Mouse (Mus musculus) intestine, embryonic 16.5 days (tissue): ENCODE measurements around the gene Homez. TPM values are rescaled to one million over a fixed set of nuclear protein-coding genes. Genes with fewer than 3 reads are reported as not detected.

Experiments used
- ATAC-seq: fragments of 200-750 bp; cut with Nextera tagmentation; 2 replicates; pipeline ENCODE4 v1.8.0; 2017; ENCODE audit warnings: moderate TSS enrichment, moderate library complexity
- H3K27ac ChIP-seq: fragments of 300-500 bp; sonication (generic); 2 replicates; pipeline ENCODE4 v1.5.1; 2014; ENCODE audit warnings: mild to moderate bottlenecking, low read length
- H3K27me3 ChIP-seq: fragments of 300-500 bp; sonication (generic); replicated peaks from 2 replicates; pipeline ENCODE4 v1.6.1; 2014; ENCODE audit warnings: low read length, control low read depth, mixed read lengths; ENCODE audit not compliant: control insufficient read depth, insufficient read depth
- H3K36me3 ChIP-seq: fragments of 300-500 bp; sonication (generic); 2 replicates; pipeline ENCODE4 v1.6.1; 2014; ENCODE audit warnings: low read length, control low read depth; ENCODE audit not compliant: control insufficient read depth, insufficient read depth
- H3K4me1 ChIP-seq: fragments of 300-500 bp; sonication (generic); 2 replicates; pipeline ENCODE4 v1.6.1; 2014; ENCODE audit warnings: low read length, control low read depth, mixed read lengths; ENCODE audit not compliant: control insufficient read depth, insufficient read depth
- H3K4me2 ChIP-seq: fragments of 300-500 bp; sonication (generic); 2 replicates; pipeline ENCODE4 v1.6.1; 2014; ENCODE audit warnings: low read depth, low read length, control low read depth
- H3K4me3 ChIP-seq: fragments of 300-500 bp; sonication (generic); 2 replicates; pipeline ENCODE4 v1.5.1; 2014; ENCODE audit warnings: mild to moderate bottlenecking, low read length
- H3K9ac ChIP-seq: fragments of 300-500 bp; sonication (generic); 2 replicates; pipeline ENCODE4 v1.6.1; 2014; ENCODE audit warnings: low read depth, low read length
- H3K9me3 ChIP-seq: fragments of 300-500 bp; sonication (generic); 2 replicates; pipeline ENCODE4 v1.6.1; 2016; ENCODE audit warnings: low read length, control low read depth; ENCODE audit not compliant: control insufficient read depth
- WGBS: fragments of 180-500 bp; shearing (Covaris S2); extraction: QIAGEN DNeasy Blood & Tissue Kit; methylation state at CpG from one replicate; pipeline ENCODE4 v1.1.7; 2014; 5-methylcytosine and 5-hydroxymethylcytosine counted together
- polyA plus RNA-seq: library from polyadenylated mRNA; unstranded; fragments of >200 nt; fragmentation: Nextera tagmentation; extraction: Ambion mirVana; gene quantifications from 2 replicates; pipeline ENCODE4 v1.2.1, GENCODE M21; 2015

The Homez gene
- polyA plus RNA-seq, 1 experiment from 2014 or later, result 10.2 TPM

DNA sequence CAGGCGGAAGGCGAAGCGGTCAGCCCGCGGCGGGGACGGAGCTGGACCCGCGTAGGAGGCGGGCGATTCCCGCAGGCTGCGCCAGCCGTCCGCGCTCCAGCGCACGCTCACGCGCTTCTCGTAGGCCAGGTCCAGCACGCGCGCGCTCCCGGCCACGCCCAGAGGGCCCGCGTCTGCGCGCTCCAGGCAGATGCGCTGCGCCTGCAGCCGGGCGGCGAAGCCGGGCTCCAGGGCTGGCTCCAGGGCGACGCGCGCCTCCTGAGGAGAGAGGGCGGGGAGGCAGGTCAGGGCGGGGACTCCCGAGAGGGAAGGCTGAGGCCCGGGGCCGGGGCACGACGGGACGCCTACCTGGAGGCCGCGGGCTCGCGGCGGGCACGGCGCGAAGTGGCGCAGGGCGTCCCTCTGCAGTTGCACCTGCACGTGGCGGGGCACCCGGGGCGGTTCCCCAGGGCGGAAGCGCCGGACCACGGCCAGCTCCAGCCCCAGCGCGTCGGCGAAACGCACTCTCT, 5.8 kb upstream of the Homez start:
- under 1% methylated on average over 64 of the region's 72 CpGs for WGBS
- H3K9ac ChIP-seq, result peak overlapping the region; percentile 81
- peak overlapping the region; percentile 82 for H3K4me3 ChIP-seq
- no peaks in the 10 kb centered on the region for H3K36me3 ChIP-seq
- no peaks in the 10 kb centered on the region for H3K27me3 ChIP-seq
- peaks cover 12% of the 10 kb centered on the region for H3K4me1 ChIP-seq
- H3K9me3 ChIP-seq, result no peaks in the 10 kb centered on the region
- peak; percentile 94 for ATAC-seq
- H3K4me2 ChIP-seq, result peak overlapping the region; percentile 94
- peak overlapping the region; percentile 88 for H3K27ac ChIP-seq

- Histone ChIP-seq H3K4me3 (peak overlapping the region; percentile 82), H3K27me3 (no peaks in the 10 kb centered on the region), H3K9ac (peak overlapping the region; percentile 81), H3K27ac (peak overlapping the region; percentile 88), H3K9me3 (no peaks in the 10 kb centered on the region), H3K4me1 (peaks cover 12% of the 10 kb centered on the region), H3K4me2 (peak overlapping the region; percentile 94), H3K36me3 (no peaks in the 10 kb centered on the region)
- WGBS, result 2% methylated on average over 36 of the region's 36 CpGs
- ATAC-seq, result peak; percentile 32; the same call in 1 of the 2 replicates
Observed at GRCm38 (mm10) chr14:54875844-54876538, 5.2 kb upstream of the Homez start.

GRCm38 (mm10) chr14:54874165-54874564, 3.4 kb upstream of the Homez start:
- Histone ChIP-seq H3K36me3 (no peaks in the 10 kb centered on the region), H3K4me2 (no peak overlapping the region), H3K27ac (no peak overlapping the region), H3K27me3 (no peaks in the 10 kb centered on the region), H3K4me1 (peaks cover 12% of the 10 kb centered on the region), H3K4me3 (no peak overlapping the region), H3K9ac (no peak overlapping the region), H3K9me3 (no peaks in the 10 kb centered on the region)
- 86% methylated on average over 3 of the region's 3 CpGs for WGBS
- ATAC-seq, result no peak

DNA sequence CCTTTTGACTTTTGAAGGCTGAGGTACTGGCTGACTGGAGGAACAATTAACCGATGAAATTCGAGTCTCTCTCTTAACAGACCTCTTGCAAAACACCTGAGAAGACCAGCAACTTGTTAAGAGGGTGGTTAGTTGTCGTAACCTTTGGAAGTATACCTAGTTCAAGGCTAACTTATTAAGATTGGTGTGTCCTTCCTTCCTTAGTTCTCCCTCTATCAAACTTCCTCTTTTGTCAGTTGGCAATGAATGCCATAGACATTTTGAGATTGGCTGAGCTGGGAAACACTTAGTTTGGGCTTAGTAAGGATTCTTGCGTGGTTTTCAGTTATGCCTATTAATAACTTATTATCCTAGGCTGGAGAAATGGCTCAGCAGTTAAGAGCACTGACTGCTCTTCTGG, 2.7 kb downstream of the Homez start:
- Histone ChIP-seq H3K27ac (no peak overlapping the region), H3K27me3 (no peaks in the 10 kb centered on the region), H3K4me1 (peaks cover 5% of the 10 kb centered on the region; the same call in 1 of the 2 replicates), H3K36me3 (no peaks in the 10 kb centered on the region), H3K9ac (no peak overlapping the region), H3K4me2 (no peak overlapping the region), H3K9me3 (no peaks in the 10 kb centered on the region), H3K4me3 (no peak overlapping the region)
- no peak for ATAC-seq
- WGBS, result 82% methylated on average over 4 of the region's 4 CpGs

DNA sequence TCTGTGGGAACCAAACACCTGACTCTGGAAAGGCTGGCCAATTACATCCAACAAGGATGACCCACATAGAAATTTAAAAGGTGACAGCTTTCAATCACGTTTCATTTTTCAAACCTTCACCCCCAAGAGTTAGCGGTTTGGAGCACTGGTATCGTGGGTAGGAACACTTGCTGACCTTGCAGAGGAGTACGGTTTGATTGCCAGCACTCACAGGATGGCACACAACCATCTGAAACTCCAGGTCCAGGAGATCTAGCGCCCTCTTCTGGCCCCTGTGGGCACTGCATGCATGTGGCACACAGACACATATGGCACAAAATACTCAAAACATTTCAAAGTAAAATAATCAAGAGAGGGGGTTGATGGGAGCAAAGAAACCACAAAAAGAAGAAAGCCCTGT, 3.8 kb downstream of the Homez start:
- WGBS, result 55% methylated on average over 5 of the region's 5 CpGs
- H3K27ac ChIP-seq, result no peak overlapping the region
- H3K36me3 ChIP-seq, result no peaks in the 10 kb centered on the region
- peaks cover 2% of the 10 kb centered on the region; the same call in 1 of the 2 replicates for H3K4me1 ChIP-seq
- H3K9me3 ChIP-seq, result no peaks in the 10 kb centered on the region
- ATAC-seq, result no peak
- H3K27me3 ChIP-seq, result no peaks in the 10 kb centered on the region
- no peak overlapping the region for H3K9ac ChIP-seq
- no peak overlapping the region for H3K4me2 ChIP-seq
- H3K4me3 ChIP-seq, result no peak overlapping the region

DNA sequence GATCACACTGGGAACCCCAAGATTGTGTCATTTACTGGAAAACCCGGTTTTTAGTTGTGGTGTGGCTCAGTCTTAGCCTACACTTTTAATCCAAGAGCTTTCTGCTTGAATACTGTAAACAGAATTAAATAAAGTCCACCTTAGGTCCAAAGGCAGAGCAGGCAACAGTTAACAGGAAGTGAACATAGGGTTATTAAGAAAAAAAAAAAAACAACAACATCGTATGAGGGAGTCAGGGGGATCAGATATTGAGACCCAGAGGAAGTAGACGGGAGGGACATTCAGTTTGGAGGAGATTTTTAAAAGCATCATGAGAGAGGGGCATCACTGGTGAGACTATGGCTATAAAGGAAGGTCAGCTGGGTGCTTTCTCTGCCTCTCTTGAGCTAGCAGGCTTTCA, 4.5 kb downstream of the Homez start:
- H3K4me3 ChIP-seq, result no peak overlapping the region
- peaks cover 2% of the 10 kb centered on the region; the same call in 1 of the 2 replicates for H3K4me1 ChIP-seq

GRCm38 (mm10) chr14:54865626-54866025, 5.1 kb downstream of the Homez start:
- H3K4me2 ChIP-seq, result no peak overlapping the region
- H3K4me1 ChIP-seq, result peaks cover 2% of the 10 kb centered on the region; the same call in 1 of the 2 replicates
- no peak overlapping the region for H3K4me3 ChIP-seq
- WGBS, result 71% methylated on average over 5 of the region's 5 CpGs
- H3K9me3 ChIP-seq, result no peaks in the 10 kb centered on the region
- H3K27ac ChIP-seq, result no peak overlapping the region
- H3K9ac ChIP-seq, result no peak overlapping the region
- no peaks in the 10 kb centered on the region for H3K27me3 ChIP-seq
- no peak for ATAC-seq
- no peaks in the 10 kb centered on the region for H3K36me3 ChIP-seq

More for the DNA sequence above, 4.5 kb downstream of the Homez start:
- Histone ChIP-seq H3K9ac (no peak overlapping the region), H3K36me3 (no peaks in the 10 kb centered on the region), H3K27me3 (no peaks in the 10 kb centered on the region), H3K27ac (no peak overlapping the region), H3K9me3 (no peaks in the 10 kb centered on the region), H3K4me2 (no peak overlapping the region)
- WGBS, result 43% methylated on average over 3 of the region's 3 CpGs
- ATAC-seq, result no peak

DNA sequence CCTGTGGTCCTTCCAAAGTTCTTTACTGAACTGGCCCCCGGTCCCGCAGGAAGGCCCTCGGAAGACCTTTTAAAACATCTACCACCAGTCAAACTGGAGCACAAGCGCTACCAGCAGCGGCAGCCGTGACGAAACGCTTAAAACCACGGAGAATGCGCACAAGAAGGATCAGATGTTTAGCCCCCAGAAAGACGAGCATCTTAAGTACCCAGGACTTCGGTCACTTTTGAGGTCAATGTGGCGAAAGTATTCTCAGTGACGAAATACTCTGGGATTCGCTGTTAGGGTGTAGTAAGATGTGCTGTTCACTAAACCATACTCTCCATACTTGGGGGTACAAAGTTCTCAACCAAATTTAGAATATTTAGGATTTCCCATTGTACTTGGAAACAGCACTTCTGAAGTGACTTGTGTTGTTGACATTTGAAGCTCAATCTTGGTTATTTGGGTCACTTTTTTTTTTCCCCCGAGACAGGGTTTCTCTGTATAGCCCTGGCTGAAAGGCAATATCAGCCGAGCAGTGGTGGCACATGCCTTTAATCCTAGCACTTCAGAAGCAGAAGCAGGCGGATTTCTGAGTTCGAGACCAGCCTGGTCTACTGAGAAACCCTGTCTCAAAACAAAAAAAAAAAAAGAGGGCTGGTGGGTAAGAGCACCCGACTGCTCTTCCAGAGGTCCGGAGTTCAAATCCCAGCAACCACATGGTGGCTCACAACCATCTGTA, 6.3 kb downstream of the Homez start:
- Histone ChIP-seq H3K4me3 (peak overlapping the region; percentile 99), H3K4me1 (peaks cover 2% of the 10 kb centered on the region; the same call in 1 of the 2 replicates), H3K27me3 (no peaks in the 10 kb centered on the region), H3K27ac (peak overlapping the region; percentile 60), H3K9me3 (no peaks in the 10 kb centered on the region), H3K36me3 (no peaks in the 10 kb centered on the region), H3K4me2 (peak overlapping the region; percentile 66), H3K9ac (peak overlapping the region; percentile 96)
- 17% methylated on average over 21 of the region's 21 CpGs for WGBS
- ATAC-seq, result peak; percentile 29

DNA sequence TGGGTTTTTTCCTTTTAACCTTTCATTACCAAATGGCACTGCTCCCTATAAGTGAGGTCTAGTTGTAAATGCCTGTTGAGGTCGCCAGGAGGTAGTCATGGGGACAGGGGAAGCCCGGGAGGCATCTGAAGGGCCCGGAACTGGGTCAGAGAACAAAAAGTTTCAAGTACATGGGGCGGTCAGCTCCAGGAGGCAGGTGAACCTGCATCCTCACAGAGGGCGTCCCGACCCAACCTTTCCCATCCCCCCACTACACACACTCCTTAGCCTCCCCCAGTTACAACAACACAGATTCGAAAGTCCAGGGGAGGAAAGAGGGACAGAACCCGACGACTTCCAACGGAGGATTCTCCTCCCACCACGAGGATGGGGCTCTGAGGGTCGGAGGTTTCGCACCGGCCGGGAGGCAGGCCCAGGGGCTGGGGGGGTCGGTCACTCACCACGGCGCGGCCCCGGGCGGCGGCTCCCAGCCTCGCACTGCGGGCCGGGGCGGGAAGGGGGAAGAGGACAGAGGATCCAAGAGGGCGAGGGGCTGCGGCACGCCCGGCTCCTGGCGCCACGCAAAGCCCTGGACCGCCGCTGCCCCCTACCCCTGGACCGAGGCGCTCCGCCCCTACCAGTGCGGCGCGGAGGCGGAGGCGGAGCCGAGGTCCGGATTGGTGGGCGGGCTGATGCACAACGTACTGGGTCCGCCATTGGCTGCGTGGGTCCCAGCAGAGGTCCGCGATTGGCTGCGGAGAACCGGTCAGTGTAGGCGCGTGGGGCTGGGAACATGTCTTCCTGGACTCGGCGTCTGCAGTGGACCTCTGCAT, 7.1 kb downstream of the Homez start:
- Histone ChIP-seq H3K9ac (peak overlapping the region; percentile 96), H3K4me1 (peaks cover 2% of the 10 kb centered on the region; the same call in 1 of the 2 replicates), H3K27ac (peak overlapping the region; percentile 78), H3K36me3 (no peaks in the 10 kb centered on the region), H3K4me2 (peak overlapping the region; percentile 66), H3K27me3 (no peaks in the 10 kb centered on the region), H3K4me3 (peak overlapping the region; percentile 99), H3K9me3 (no peaks in the 10 kb centered on the region)
- WGBS, result under 1% methylated on average over 55 of the region's 56 CpGs
- peak; percentile 100 for ATAC-seq
